Mouse (Mus musculus): ENCODE measurements around the gene Nfic. TPM values are rescaled to one million over a fixed set of nuclear protein-coding genes. Genes with fewer than 3 reads are reported as not detected.

Gene Nfic
- polyA plus RNA-seq, 1 experiment from 2014 or later: 21.9 TPM

DNA sequence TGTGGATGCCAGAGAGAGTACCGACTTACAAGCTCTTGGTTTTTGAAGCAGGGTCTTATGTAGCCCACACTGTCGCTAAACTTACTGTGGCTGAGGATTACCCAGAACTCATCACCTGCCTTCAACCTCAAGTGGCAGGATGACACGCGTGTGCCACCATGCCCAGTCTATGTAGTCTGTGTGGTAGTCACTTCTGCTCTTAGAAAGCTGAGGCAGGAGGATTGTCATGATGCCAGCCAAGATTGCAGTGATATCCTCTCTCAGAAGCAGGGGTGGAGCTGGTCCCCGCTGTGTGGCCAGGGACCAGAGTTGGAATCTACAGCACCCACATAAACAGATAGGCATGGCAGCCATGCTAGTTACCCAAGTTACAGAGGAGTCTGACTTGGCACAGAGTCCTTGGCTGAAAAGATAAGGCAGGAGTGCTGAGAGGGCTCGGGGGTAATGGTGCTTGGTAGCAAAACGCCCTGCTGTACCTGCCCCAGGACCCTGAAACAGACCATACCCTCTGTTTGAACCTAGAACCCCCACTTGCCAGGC is 30.1 kb upstream of the Nfic start:
- no peak for DNase-seq (ENCODE audit: low spot score)

DNA sequence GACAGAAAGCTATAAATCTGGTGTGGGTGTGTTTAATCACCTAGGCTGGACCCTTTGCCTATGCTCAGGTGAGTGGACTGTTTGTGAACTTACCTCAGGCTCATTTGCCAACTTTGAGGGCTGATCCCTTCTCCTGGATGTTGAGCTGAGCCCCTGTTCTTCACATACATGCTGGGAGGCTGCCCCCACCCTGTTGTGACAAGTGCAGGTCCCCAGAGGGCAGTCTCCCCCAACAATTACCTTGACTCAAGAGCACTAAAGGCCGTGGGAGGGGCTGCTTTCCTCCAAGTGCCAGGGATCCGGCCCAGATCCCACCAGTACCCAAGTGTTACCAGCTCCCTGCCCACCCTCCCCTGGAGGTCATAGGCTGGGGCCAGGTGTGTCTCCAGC is 29.6 kb upstream of the Nfic start:
- DNase-seq (ENCODE audit: low spot score): peak; percentile 56

GRCm38 (mm10) chr10:81484441-81485059 is 29.1 kb upstream of the Nfic start:
- no peak for DNase-seq (ENCODE audit: low spot score)

DNA sequence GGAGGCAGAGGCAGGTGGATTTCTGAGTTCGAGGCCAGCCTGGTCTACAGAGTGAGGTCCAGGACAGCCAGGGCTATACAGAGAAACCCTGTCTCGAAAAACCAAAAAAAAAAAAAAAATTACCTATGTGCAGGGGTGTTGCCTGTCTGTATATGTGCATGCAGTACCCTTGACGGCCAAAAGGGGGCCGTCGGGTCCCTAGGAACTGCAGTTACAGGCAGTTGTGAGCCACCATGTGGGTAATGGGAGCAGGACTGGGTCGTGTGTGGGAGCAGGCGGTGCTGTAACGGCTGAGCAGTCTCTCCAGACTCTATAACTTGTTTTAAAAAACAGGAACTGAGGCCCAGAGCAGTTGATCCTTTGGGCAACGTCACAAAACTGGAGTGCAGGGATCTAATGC is 28.5 kb upstream of the Nfic start:
- peak; percentile 61 for DNase-seq (ENCODE audit: low spot score)

DNA sequence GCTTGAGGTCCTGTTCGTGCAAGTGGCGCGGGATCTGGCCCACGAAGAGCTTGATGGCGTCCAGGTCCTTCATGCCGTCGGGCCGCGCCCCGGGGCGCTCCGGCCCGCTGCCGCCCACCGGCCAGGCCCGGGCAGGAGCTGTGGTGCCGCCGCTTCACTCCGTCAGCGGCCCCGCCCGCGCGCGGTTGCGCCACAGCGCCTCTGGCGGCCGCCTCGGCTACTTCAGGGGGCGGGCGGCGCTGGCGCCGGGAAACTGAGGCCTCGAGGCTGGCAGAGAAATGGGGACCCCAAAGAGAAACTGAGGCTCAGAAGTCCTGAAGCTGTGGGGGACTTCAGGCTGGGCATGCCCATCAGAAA is 27.1 kb upstream of the Nfic start, which contains the start of gene Celf5:
Gene Celf5 (minus strand): TSS at position 177 of the 357 bp plus-strand sequence.
- peak; percentile 61 for DNase-seq (ENCODE audit: low spot score)

- no peak for DNase-seq (ENCODE audit: low spot score)
Measured at GRCm38 (mm10) chr10:81481605-81482532, 26.4 kb upstream of the Nfic start.

DNA sequence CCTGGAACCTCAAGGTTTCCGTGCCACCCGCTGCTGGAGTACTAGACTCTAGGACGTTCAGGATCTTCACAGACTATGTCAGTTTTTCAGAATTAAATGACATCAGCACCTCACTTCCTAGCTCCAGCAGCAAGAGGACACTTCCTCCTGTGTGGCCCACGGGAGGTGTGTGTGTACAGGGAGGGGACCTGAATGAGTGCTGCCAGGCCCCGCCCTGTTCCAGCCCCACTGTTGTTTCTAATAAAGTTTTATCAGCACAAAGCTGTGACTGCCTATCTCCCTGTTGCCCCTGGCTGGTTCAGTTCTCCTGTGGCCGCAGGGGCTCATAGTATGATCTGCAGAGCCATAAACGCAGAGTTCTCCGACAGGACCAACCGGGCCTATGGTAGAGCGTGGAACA is 19.0 kb upstream of the Nfic start:
- no peak for DNase-seq (ENCODE audit: low spot score)

DNA sequence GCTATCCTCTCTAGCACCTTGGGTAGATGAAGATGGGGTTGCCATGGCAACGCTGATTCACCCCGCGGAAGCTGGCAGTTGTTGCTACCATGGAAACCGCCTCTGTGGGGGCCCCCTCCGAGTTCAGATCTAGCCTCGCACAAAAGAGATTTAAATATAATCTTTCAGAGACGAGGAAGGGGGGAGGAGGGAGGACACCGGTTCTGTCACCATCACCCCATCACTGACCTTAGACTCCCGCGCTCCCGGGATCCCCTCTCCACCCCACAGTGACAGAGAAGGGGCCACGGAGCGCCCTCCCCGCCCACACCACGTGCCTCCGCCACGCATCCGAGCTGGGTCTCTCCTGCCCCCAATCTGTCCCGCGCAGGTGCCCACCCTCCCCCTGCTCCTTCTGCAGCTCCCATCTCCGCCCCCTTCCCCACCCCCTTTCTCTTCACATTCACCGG is 17.6 kb upstream of the Nfic start:
- peak; percentile 75 for DNase-seq (ENCODE audit: low spot score)

DNA sequence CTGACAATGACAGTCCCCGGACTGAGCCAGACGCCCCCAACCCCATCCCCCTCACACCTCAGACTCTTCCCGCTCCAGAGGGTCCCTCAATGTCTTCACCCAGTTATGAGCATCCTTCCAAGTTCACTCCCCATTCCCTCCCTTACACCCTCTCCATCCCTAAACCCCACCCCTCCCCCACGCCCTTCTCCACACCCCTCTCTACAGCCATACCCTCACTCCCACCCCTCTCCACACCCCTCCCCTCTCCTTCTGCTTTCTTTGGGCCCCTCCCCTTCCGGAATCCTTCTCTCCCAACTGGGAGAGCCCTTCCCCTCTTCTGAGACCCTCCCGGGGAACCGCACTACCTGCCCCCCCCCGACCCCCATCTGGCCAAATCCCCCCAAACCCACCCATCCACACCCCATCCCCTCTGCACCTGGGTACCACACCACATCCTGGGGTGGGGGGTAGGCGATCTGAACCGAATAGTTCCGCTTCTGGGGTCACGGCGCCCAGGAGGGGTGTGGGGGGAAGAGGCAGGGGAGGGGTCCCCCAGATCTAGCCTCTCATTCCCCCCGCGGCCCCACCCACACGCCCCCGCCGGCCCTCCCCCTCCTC is 17.1 kb upstream of the Nfic start:
- DNase-seq (ENCODE audit: low spot score): no peak

GRCm38 (mm10) chr10:81470454-81470853 is 15.0 kb upstream of the Nfic start:
- peak; percentile 28 for DNase-seq (ENCODE audit: low spot score)

DNA sequence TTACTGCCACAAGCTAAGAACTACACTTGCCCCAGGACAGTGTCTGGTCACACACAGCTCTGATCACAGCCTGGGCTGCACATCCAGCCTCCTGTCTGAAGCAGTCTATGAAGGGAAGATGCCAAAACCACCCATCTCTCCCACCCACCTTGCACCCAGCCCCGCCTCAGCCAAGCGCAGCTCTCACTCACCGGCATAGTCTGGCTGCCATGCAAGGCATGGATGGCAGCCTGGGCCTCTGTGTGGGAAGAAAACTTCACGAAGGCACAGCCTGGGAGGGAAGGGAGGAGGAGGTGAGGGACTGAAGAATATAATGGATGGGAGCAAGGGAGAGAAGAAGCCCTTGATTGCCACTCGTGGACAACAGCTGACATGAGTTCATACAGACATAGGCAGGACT is 13.8 kb upstream of the Nfic start:
- DNase-seq (ENCODE audit: low spot score): no peak

DNA sequence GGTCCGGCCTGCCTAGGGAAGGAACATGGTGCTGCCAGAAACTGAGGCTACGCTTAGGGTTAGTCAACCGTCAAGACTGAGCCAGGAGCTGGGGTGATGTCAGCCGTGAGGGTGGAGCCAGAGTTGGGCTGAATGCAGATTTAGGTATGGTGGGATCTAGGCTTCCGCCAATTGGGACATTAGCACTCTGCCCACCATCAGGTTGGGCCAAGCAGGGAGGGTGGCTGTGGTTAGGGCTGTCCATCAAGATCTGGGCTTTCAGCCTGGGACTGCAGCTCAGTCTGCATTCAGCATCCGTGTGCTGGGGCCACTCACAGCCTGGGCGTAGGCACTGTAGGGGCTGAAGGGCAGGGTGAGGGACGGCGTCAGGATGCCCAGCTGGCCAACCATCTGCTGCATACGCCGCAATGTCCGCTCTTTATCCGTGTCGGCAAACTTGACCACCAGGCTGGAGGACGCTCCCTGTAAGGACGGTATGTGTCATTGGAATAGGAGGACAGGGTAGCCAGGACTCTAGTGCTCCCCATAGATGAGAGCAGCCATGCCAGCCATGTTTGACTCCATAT is 12.3 kb upstream of the Nfic start:
- no peak for DNase-seq (ENCODE audit: low spot score)

DNA sequence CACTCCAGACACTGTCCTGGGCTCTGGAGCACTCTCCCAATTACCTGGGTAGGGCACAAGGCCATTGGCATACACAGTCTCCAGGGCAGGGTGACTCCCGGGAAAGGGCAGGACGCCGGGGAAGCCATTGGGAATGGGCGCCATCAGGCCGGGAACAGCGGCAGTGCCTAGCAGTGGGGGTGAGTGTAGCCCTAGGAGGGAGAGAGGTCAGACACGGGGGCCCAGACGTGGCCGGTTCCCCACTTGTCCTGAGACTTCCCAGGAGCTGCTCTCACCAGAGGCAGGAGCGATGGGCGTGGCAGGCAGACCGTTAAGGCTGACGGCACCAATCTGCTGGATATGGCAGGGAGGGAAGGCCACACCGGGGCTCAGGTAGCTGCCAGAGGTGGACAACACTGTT is 11.4 kb upstream of the Nfic start:
- DNase-seq (ENCODE audit: low spot score): no peak

GRCm38 (mm10) chr10:81466066-81466465 is 10.6 kb upstream of the Nfic start:
- no peak for DNase-seq (ENCODE audit: low spot score)

GRCm38 (mm10) chr10:81465265-81465645 is 9.8 kb upstream of the Nfic start:
- no peak for DNase-seq (ENCODE audit: low spot score)

- peak; percentile 35 for DNase-seq (ENCODE audit: low spot score)
Measured at GRCm38 (mm10) chr10:81464405-81465264, 9.2 kb upstream of the Nfic start.

DNA sequence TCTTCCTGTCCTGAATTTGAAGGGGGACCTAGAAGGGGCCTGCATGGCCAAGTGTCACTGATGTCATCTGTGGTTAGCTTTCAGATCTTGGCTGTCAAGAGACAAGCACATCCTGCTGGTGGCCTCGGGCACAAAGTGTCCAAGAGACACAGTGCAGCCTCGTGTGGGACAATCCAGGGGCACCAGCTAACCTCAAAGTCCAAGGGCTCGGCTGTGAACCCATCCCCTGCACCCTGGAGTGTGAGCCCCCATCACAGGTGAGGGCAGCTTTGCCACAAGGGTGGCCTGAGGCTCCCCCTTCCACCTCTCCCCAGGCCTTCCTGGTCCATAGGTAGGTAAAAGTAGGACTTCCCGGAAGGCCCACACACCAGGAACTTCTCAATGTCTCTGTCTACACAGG is 8.1 kb upstream of the Nfic start:
- no peak for DNase-seq (ENCODE audit: low spot score)

DNA sequence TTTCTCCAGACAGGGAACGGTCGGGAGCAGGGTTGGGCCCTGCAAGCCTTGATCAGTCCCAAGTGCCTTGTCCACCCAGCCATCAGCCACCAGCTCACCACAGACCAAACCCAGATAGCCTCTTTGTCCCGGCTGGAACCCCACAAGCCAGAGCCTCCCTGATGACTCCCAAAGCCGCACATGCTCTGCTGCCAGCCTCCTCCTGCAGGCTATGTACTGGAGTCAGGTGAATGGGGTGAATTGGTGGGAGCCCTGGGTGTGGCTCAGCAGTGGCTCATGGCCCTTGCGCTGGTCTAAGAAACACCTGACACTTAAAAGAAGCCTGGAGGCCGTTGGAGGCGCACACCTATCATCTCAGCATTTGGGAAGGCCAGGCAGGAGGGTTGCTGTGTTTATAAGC is 7.5 kb upstream of the Nfic start:
- DNase-seq (ENCODE audit: low spot score): no peak

GRCm38 (mm10) chr10:81462415-81462804 is 7.0 kb upstream of the Nfic start:
- no peak for DNase-seq (ENCODE audit: low spot score)

DNA sequence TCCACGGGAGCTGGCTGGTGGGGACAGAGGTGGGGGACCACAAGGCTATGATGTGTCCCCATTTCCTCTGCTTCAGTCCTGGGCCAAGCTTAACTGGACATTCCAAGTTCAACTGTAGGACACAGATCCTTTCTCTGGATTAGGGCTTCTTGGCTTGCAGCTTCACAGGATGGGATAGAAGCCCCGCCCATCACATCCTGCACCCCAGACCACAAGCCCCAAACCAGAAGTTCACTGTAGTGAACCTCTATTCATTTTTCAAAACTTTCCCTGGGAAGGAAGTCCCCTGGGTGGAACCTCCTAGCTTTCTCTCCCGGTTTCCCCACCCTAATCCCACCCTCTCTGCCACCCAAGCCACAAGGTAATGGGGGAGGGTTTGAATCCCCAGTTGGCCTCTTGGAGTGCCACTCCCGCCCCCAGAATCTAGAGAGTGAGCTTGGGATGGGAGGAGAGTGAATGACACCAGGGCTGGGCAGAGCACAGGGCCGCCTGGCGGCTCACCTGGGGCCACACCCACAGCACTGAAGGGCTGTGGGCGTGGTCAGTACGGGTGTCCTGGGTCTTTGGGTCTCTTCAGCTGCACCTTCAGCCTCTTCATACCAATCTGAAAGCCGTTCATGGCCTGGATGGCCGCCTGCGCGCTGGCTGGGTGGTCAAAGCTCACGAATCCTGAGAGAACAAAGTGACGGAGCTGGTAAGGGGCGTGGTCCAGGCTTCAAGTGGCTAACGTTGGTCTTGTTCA is 6.4 kb upstream of the Nfic start:
- DNase-seq (ENCODE audit: low spot score): no peak

All from thymus, postnatal 0 days (tissue).